Mouse (Mus musculus) gastrocnemius, adult 8-10 months (tissue): Measurements from ENCODE around the gene Pou5f2. TPM values are rescaled to one million over a fixed set of nuclear protein-coding genes. Genes with fewer than 3 reads are reported as not detected.

ENCODE experiments used
- DNase-seq, 2 experiments: peaks; one replicate each; pipeline ENCODE4 v3.0.0; 2022; ENCODE audit warnings: low spot score in 2 of 2
- total RNA-seq, 4 experiments: library from RNA; stranded (reverse); gene quantifications; 2 replicates each; pipeline ENCODE4 v1.2.4; 2022

Gene Pou5f2
- total RNA-seq = under 1 TPM in 3 of 4 experiments, not detected in 1; 0.17 to 0.74 (median 0.35) TPM

DNA sequence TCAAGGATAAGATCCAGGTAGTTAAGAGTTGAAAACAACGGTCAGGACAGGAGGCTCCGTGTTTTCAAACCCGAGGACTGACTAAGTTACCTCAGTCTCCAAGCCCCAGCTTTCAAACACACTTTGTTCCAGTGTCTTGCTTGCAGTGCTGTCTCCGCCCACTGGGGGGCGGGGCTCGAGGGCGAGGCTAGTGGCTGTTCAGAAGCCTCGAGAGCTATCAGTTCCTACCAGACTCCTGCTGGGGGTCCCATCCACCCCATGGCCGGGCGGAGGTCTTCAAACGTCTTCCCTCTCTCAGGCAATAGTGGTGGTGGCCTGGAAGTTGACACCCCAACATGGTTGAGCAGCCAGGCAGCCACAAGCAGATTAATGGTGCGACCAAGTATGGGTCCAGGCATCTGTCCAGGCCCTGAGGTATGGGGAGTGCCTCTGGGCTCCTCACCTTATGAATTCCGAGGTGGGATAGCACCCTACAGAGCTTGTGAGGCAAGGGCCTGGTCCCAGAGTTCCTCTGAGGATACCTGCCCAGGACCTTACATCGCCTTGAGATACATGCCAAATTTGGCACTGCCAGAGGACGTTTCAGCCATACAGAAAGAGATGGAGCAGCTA is at the start of gene Pou5f2:
Gene Pou5f2, plus strand, starts transcription at position 220 of the 612 bp plus-strand sequence.
- peak in 1 of 2 experiments; percentile 4 for DNase-seq

DNA sequence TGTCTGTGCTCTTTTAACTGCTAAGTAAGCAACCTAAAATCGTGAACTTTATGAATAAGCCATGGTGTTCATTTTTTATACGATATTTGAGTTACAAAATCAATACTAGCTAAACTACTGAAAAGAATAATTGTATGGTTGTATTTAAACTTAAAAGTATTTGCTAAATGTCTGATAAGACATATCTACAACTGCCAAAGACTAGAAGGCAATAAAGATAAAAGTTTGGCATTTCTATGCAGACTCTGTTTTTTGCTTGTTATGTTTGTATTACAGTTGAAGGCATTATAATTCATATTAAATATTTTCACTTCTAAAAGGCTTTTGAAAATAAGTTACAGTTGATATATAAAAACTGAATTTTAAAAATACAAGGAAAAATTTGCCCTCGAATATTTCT is 48.5 kb upstream of the Pou5f2 start:
- no peak for DNase-seq

DNA sequence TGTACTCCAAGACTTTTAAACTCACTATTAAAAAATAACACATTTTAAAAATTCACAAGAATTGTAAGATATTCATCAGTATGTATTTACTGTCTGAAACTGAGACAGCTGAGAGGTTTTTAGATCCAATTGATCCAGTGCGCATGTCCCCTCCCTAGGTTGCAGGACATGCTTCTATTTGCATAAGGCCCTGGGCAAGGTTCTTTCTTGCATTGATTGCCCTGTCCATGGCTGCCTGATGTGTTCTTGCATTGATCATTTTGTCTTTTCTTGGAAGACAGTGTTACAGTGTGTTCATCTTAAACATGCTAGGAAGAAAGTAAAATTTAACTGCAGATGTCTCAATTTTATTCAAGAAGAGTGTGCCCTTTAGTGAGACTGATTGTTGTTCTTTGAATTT is 47.6 kb upstream of the Pou5f2 start:
- no peak for DNase-seq

- no peak for DNase-seq
Observed at GRCm38 (mm10) chr13:77982105-77982851, 42.4 kb upstream of the Pou5f2 start.

DNA sequence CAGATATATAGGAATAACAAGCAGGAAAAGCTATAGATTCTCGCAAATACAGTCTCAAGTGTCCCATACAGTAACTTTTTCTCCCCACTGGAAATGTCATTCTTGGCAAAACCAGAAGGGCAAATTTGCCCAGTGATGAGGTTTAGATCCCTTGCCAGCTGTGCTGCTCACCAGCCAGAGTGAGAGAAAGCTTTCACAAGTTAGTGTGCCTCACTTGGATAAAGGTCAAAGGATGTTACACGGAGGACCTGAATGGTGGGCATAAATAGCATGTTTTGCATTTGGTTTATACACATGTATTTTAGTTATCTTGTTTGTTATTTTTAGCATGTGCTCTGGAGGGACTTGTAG is 41.9 kb upstream of the Pou5f2 start:
- DNase-seq = no peak

GRCm38 (mm10) chr13:77991189-77991886 is 33.4 kb upstream of the Pou5f2 start:
- DNase-seq = no peak

DNA sequence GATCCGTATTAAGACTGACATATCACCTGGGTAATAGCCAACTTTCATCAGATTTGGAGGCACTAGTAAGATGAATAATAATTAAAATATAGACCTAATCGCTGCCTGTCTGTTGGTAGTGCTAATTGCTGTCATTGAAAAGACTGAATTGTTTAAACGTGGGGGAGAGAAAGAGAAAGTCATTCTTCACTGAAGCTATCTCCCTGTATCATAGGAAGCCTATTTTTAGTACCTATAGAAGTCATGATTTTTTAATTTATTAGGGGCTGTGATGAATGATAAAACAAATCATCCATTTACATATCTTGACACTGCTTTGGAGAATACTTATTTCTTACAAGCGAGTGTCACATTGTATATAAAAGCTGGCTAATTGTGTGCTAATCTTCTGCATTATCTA is 20.1 kb upstream of the Pou5f2 start:
- no peak for DNase-seq

GRCm38 (mm10) chr13:78005344-78005743 is 19.4 kb upstream of the Pou5f2 start:
- no peak for DNase-seq

DNA sequence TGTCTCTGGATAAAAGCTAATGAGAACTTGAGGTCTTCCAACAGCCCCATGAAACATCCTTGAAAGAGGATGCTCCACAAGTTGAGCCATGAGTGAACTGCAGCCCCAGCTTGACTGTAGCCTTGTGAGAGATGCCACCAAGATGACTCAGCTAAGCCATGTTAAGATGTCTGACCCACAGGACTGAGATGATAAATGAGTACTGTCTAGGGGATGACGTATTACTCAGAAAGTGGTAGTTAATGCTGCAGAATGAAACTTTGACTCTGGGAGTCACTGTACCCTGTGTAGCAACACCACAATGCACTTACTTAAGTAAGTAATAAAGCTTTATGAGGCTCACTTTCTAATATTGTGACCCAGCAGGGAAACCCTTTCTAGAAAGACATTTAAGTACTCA is 14.5 kb upstream of the Pou5f2 start:
- no peak for DNase-seq

- no peak for DNase-seq
Observed at GRCm38 (mm10) chr13:78032821-78033220, 8.1 kb downstream of the Pou5f2 start.

DNA sequence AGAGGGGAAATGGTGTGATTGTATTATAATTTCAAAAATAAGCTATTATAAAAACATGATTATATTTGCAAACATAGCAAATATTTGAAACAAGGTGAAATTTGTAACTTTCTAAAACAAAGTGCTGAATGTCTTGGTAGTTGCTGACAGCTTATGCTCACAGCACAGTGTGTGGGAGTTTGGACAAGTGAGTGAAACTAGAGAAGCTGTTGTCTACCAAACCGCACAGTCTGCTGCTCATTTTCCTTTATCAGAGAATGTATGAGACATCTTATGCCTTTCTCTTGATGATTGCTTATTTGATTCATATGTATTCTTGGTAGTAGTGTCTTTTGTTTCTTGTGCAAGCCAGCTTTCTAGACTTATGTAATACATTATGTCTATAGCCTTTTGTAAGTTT is 12.5 kb downstream of the Pou5f2 start:
- no peak for DNase-seq

DNA sequence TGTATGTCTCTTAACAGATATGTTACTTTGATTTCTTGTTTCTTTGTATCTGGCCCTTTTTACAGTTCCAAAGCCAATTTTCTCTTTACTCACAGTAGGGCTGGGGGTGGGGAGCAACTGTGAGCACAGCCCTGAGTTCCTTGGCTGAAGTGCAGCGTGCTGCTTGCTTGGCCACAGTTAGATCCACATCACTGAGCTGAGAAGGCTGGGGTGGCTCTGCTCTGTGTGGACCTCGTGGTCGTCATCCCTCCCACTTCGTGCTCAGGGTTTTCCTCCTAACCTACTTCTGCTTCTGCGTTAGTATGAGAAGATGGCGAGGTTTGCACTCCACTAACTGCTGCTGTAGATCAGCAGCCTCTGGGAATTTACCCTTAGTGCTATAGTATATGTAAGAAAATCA is 18.5 kb downstream of the Pou5f2 start:
- DNase-seq = no peak

DNA sequence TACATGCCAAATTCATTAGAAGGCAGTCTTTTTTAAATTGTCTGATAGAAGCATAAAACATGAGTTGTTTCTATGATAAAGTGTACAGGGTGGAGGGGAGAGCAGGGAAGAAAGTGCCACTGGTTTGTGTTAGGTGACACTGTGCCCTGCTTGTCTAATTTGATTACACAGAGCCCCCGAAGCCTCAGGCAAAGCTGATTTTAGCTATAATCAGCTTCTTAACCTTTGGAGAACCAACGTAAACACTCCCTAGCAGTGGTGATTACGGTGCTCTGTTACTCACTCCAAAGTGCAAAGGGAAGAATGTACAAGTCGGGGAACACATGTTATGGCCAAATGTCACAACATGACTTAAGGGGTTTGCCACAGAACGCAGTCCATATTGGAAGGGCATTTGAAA is 20.4 kb downstream of the Pou5f2 start:
- DNase-seq = no peak

Other genes starting within 250 kb of the Pou5f2 start
- under 1 TPM; 0.15 to 0.36 (median 0.32) TPM for gene Nr2f1, start 174.9 kb downstream of the Pou5f2 start, total RNA-seq